Mouse (Mus musculus) megakaryocyte-erythroid progenitor cell, adult 5-6 weeks (primary cell): Measurements from ENCODE around the gene Cpa1. TPM values are rescaled to one million over a fixed set of nuclear protein-coding genes. Genes with fewer than 3 reads are reported as not detected.

ENCODE experiments used
- ATAC-seq: replicated peaks from 2 replicates; pipeline ENCODE4 v1.8.0; 2016; ENCODE audit warnings: mild to moderate bottlenecking, inconsistent platforms; ENCODE audit not compliant: severe bottlenecking, poor library complexity, low FRiP score, low TSS enrichment
- total RNA-seq, 2 experiments: library from RNA; stranded (forward) in 1 of 2; stranded (reverse) in 1 of 2; fragments of 200-1000, 215-1000 nt in 1 of 2; fragments of >200 nt in 1 of 2; fragmentation: Nextera tagmentation in 1 of 2; gene quantifications; 2 replicates each; pipeline ENCODE4 v1.2.3; 2014 to 2017

The Cpa1 gene
- total RNA-seq, 2 experiments from 2014 or later = not detected

- ATAC-seq = no peak
Observed at GRCm38 (mm10) chr6:30619606-30620005, 19.4 kb upstream of the Cpa1 start.

GRCm38 (mm10) chr6:30620591-30620990 lies 18.4 kb upstream of the Cpa1 start:
- ATAC-seq = no peak

GRCm38 (mm10) chr6:30620994-30621393 lies 18.0 kb upstream of the Cpa1 start:
- ATAC-seq = no peak

GRCm38 (mm10) chr6:30621986-30622389 lies 17.0 kb upstream of the Cpa1 start:
- ATAC-seq = no peak

GRCm38 (mm10) chr6:30624763-30625162 lies 14.3 kb upstream of the Cpa1 start:
- no peak for ATAC-seq

- no peak for ATAC-seq
Observed at GRCm38 (mm10) chr6:30628152-30628551, 10.9 kb upstream of the Cpa1 start.

- no peak for ATAC-seq
Observed at GRCm38 (mm10) chr6:30629989-30630388, 9.0 kb upstream of the Cpa1 start.

- no peak for ATAC-seq
Observed at GRCm38 (mm10) chr6:30635361-30635862, 3.6 kb upstream of the Cpa1 start.

GRCm38 (mm10) chr6:30636186-30636842 lies 2.7 kb upstream of the Cpa1 start:
- ATAC-seq = no peak

- no peak for ATAC-seq
Observed at GRCm38 (mm10) chr6:30643694-30644460, 4.9 kb downstream of the Cpa1 start.

GRCm38 (mm10) chr6:30644462-30644861 lies 5.4 kb downstream of the Cpa1 start:
- ATAC-seq = no peak

GRCm38 (mm10) chr6:30645379-30645778 lies 6.4 kb downstream of the Cpa1 start:
- ATAC-seq = no peak

- no peak for ATAC-seq
Observed at GRCm38 (mm10) chr6:30649651-30650296, 10.8 kb downstream of the Cpa1 start.

- ATAC-seq = no peak
Observed at GRCm38 (mm10) chr6:30652425-30653188, 13.6 kb downstream of the Cpa1 start.

GRCm38 (mm10) chr6:30653518-30653917 lies 14.5 kb downstream of the Cpa1 start:
- no peak for ATAC-seq

GRCm38 (mm10) chr6:30654402-30654859 lies 15.4 kb downstream of the Cpa1 start:
- no peak for ATAC-seq

- ATAC-seq = no peak
Observed at GRCm38 (mm10) chr6:30654932-30655331, 15.9 kb downstream of the Cpa1 start.

- no peak for ATAC-seq
Observed at GRCm38 (mm10) chr6:30657279-30657678, 18.3 kb downstream of the Cpa1 start.

GRCm38 (mm10) chr6:30658619-30659018 lies 19.6 kb downstream of the Cpa1 start:
- no peak for ATAC-seq

GRCm38 (mm10) chr6:30664776-30665175 lies 25.8 kb downstream of the Cpa1 start:
- ATAC-seq = no peak
